Mouse (Mus musculus) liver, postnatal 0 days (tissue): Measurements from ENCODE around the gene Ccnd3.

Experiments
- CTCF ChIP-seq: sonication (generic); IDR thresholded peaks from 2 replicates; pipeline ENCODE4 v1.5.1; 2016; ENCODE audit warnings: antibody characterized with exemption, low read depth
- EP300 ChIP-seq: IDR thresholded peaks from 2 replicates; pipeline ENCODE4 v1.6.1; 2016; ENCODE audit warnings: antibody characterized with exemption, low read depth, mild to moderate bottlenecking

DNA sequence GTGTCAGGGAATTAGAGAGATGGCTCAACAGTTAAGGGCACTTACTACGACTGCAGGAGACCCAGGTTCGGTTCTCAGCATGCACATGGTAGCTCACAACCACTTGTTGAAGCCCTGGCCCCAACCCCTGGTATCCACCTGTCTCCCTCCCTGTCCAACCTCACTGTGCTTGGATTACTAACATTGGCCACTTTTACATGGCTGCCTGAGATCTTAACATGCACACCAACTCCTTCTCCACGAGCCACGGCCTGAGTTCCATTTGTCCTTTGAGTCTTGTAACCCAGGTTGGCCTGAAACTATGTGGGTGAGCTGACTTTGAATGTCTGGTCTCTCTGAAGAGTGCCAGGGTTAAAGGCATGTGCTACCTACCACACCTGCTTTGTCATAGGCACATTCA is 1.8 kb downstream of the Ccnd3 start:
- TF ChIP-seq CTCF (no peak), EP300 (no peak)
